Mouse (Mus musculus): ENCODE results near the gene Ifnlr1. TPM values are rescaled to one million over a fixed set of nuclear protein-coding genes. Genes with fewer than 3 reads are reported as not detected.

Ifnlr1 gene
- total and polyA plus RNA-seq, 2 experiments from 2014 or later: 0.08 to 0.10 TPM

GRCm38 (mm10) chr4:135656094-135656589, 29.9 kb upstream of the Ifnlr1 start:
- ATAC-seq (peak; percentile 63; the same call in 1 of the 2 replicates), DNase-seq (peak; percentile 31)
- Histone ChIP-seq H3K4me1 (ENCODE audit: insufficient read depth) (no peaks in the 10 kb centered on the region), H3K4me2 (ENCODE audit: low read depth) (no peak overlapping the region), H3K4me3 (ENCODE audit: low read depth, low read length) (no peak overlapping the region), H3K27me3 (ENCODE audit: insufficient read depth, low read length) (no peaks in the 10 kb centered on the region), H3K9ac (no peak overlapping the region), H3K9me3 (ENCODE audit: low read length) (no peaks in the 10 kb centered on the region), H3K36me3 (ENCODE audit: insufficient read depth) (no peaks in the 10 kb centered on the region), H3K27ac (ENCODE audit: low read depth, low read length) (no peak overlapping the region)
- WGBS: 16% methylated on average over 10 of the region's 10 CpGs
- no peak for TF ChIP-seq CTCF (IDR thresholded peaks at IDR 0.05; ENCODE audit: low read depth)

- Histone ChIP-seq H3K4me2 (ENCODE audit: low read depth) (no peak overlapping the region), H3K4me1 (ENCODE audit: insufficient read depth) (no peaks in the 10 kb centered on the region), H3K27me3 (ENCODE audit: insufficient read depth, low read length) (no peaks in the 10 kb centered on the region), H3K9me3 (ENCODE audit: low read length) (no peaks in the 10 kb centered on the region), H3K27ac (ENCODE audit: low read depth, low read length) (no peak overlapping the region), H3K36me3 (ENCODE audit: insufficient read depth) (no peaks in the 10 kb centered on the region), H3K9ac (no peak overlapping the region), H3K4me3 (ENCODE audit: low read depth, low read length) (no peak overlapping the region)
- 67% methylated on average over 5 of the region's 5 CpGs for WGBS
- ATAC-seq: no peak
- DNase-seq: no peak
- TF ChIP-seq CTCF (IDR thresholded peaks at IDR 0.05; ENCODE audit: low read depth): no peak
Observed at GRCm38 (mm10) chr4:135658484-135658883, 27.6 kb upstream of the Ifnlr1 start.

- DNase-seq (no peak), ATAC-seq (no peak)
- no peak overlapping the region for H3K9ac ChIP-seq
- H3K4me3 ChIP-seq (ENCODE audit: low read depth, low read length): no peak overlapping the region
- H3K4me2 ChIP-seq (ENCODE audit: low read depth): no peak overlapping the region
- TF ChIP-seq CTCF (IDR thresholded peaks at IDR 0.05; ENCODE audit: low read depth): no peak
- 89% methylated on average over 12 of the region's 12 CpGs for WGBS
- H3K27me3 ChIP-seq (ENCODE audit: insufficient read depth, low read length): no peaks in the 10 kb centered on the region
- H3K4me1 ChIP-seq (ENCODE audit: insufficient read depth): no peaks in the 10 kb centered on the region
- no peak overlapping the region for H3K27ac ChIP-seq (ENCODE audit: low read depth, low read length)
- H3K36me3 ChIP-seq (ENCODE audit: insufficient read depth): no peaks in the 10 kb centered on the region
- H3K9me3 ChIP-seq (ENCODE audit: low read length): no peaks in the 10 kb centered on the region
Observed at GRCm38 (mm10) chr4:135658899-135659298, 27.2 kb upstream of the Ifnlr1 start.

- Histone ChIP-seq H3K4me2 (ENCODE audit: low read depth) (no peak overlapping the region), H3K4me3 (ENCODE audit: low read depth, low read length) (no peak overlapping the region), H3K27ac (ENCODE audit: low read depth, low read length) (no peak overlapping the region), H3K27me3 (ENCODE audit: insufficient read depth, low read length) (no peaks in the 10 kb centered on the region), H3K36me3 (ENCODE audit: insufficient read depth) (no peaks in the 10 kb centered on the region), H3K4me1 (ENCODE audit: insufficient read depth) (no peaks in the 10 kb centered on the region), H3K9ac (no peak overlapping the region), H3K9me3 (ENCODE audit: low read length) (no peaks in the 10 kb centered on the region)
- WGBS: 58% methylated on average over 6 of the region's 6 CpGs
- DNase-seq (no peak), ATAC-seq (no peak)
- no peak for TF ChIP-seq CTCF (IDR thresholded peaks at IDR 0.05; ENCODE audit: low read depth)
Observed at GRCm38 (mm10) chr4:135661082-135661809, 24.8 kb upstream of the Ifnlr1 start.

- no peaks in the 10 kb centered on the region for H3K27me3 ChIP-seq (ENCODE audit: insufficient read depth, low read length)
- DNase-seq (no peak), ATAC-seq (no peak)
- H3K4me1 ChIP-seq (ENCODE audit: insufficient read depth): no peaks in the 10 kb centered on the region
- TF ChIP-seq CTCF (IDR thresholded peaks at IDR 0.05; ENCODE audit: low read depth): no peak
- no peaks in the 10 kb centered on the region for H3K36me3 ChIP-seq (ENCODE audit: insufficient read depth)
- no peaks in the 10 kb centered on the region for H3K9me3 ChIP-seq (ENCODE audit: low read length)
- no peak overlapping the region for H3K4me3 ChIP-seq (ENCODE audit: low read depth, low read length)
- no peak overlapping the region for H3K4me2 ChIP-seq (ENCODE audit: low read depth)
- no peak overlapping the region for H3K9ac ChIP-seq
- 88% methylated on average over 6 of the region's 6 CpGs for WGBS
- no peak overlapping the region for H3K27ac ChIP-seq (ENCODE audit: low read depth, low read length)
Observed at GRCm38 (mm10) chr4:135661994-135662393, 24.1 kb upstream of the Ifnlr1 start.

- H3K9ac ChIP-seq: no peak overlapping the region
Observed at GRCm38 (mm10) chr4:135664656-135665055, 21.4 kb upstream of the Ifnlr1 start.

GRCm38 (mm10) chr4:135666192-135666975, 19.7 kb upstream of the Ifnlr1 start:
- no peaks in the 10 kb centered on the region for H3K9me3 ChIP-seq (ENCODE audit: low read length)
- H3K27ac ChIP-seq (ENCODE audit: low read depth, low read length): no peak overlapping the region
- ATAC-seq (no peak), DNase-seq (peak; percentile 59)
- H3K36me3 ChIP-seq (ENCODE audit: insufficient read depth): no peaks in the 10 kb centered on the region
- H3K4me3 ChIP-seq (ENCODE audit: low read depth, low read length): no peak overlapping the region
- no peak overlapping the region for H3K9ac ChIP-seq
- peak; percentile 72 for TF ChIP-seq CTCF (IDR thresholded peaks at IDR 0.05; ENCODE audit: low read depth)
- no peak overlapping the region for H3K4me2 ChIP-seq (ENCODE audit: low read depth)
- no peaks in the 10 kb centered on the region for H3K4me1 ChIP-seq (ENCODE audit: insufficient read depth)
- WGBS: 56% methylated on average over 17 of the region's 17 CpGs
- no peaks in the 10 kb centered on the region for H3K27me3 ChIP-seq (ENCODE audit: insufficient read depth, low read length)

More at GRCm38 (mm10) chr4:135664656-135665055, 21.4 kb upstream of the Ifnlr1 start:
- no peak for TF ChIP-seq CTCF (IDR thresholded peaks at IDR 0.05; ENCODE audit: low read depth)
- Histone ChIP-seq H3K36me3 (ENCODE audit: insufficient read depth) (no peaks in the 10 kb centered on the region), H3K4me3 (ENCODE audit: low read depth, low read length) (no peak overlapping the region), H3K9me3 (ENCODE audit: low read length) (no peaks in the 10 kb centered on the region), H3K27me3 (ENCODE audit: insufficient read depth, low read length) (no peaks in the 10 kb centered on the region), H3K4me1 (ENCODE audit: insufficient read depth) (no peaks in the 10 kb centered on the region), H3K27ac (ENCODE audit: low read depth, low read length) (no peak overlapping the region), H3K4me2 (ENCODE audit: low read depth) (no peak overlapping the region)
- ATAC-seq: no peak
- no peak for DNase-seq
- 82% methylated on average over 6 of the region's 6 CpGs for WGBS
